Mouse (Mus musculus) hindbrain, embryonic 11.5 days (tissue): ENCODE results near the gene Ugt1a10. TPM values are rescaled to one million over a fixed set of nuclear protein-coding genes. Genes with fewer than 3 reads are reported as not detected.
"Not testable (repeated sequence)": the region's sequence is repeated elsewhere in the genome, so short reads cannot be mapped to it uniquely, and the experiment has no call there.

Source experiments
- ATAC-seq: fragments of 200-750 bp; cut with Nextera tagmentation; 2 replicates; pipeline ENCODE4 v1.8.0; 2017; ENCODE audit warnings: mild to moderate bottlenecking, moderate TSS enrichment, moderate library complexity; ENCODE audit not compliant: low FRiP score
- DNase-seq: peaks from one replicate; pipeline ENCODE4 v3.0.0-alpha.2; 2015; ENCODE audit warnings: low spot score
- H3K27ac ChIP-seq: fragments of 300-500 bp; sonication (generic); 2 replicates; pipeline ENCODE4 v1.5.1; 2014; ENCODE audit warnings: mild to moderate bottlenecking, low read depth, low read length
- H3K27me3 ChIP-seq: fragments of 300-500 bp; sonication (generic); 2 replicates; pipeline ENCODE4 v1.6.1; 2014; ENCODE audit warnings: mild to moderate bottlenecking, low read length, moderate library complexity, mixed read lengths; ENCODE audit not compliant: control insufficient read depth, insufficient read depth
- H3K36me3 ChIP-seq: fragments of 300-500 bp; sonication (generic); 2 replicates; pipeline ENCODE4 v1.6.1; 2014; ENCODE audit warnings: mild to moderate bottlenecking, low read length, moderate library complexity, mixed read lengths; ENCODE audit not compliant: control insufficient read depth, insufficient read depth
- H3K4me1 ChIP-seq: fragments of 300-500 bp; sonication (generic); replicated peaks from 2 replicates; pipeline ENCODE4 v1.6.1; 2014; ENCODE audit warnings: low read length, mixed read lengths; ENCODE audit not compliant: control insufficient read depth, insufficient read depth
- H3K4me2 ChIP-seq: fragments of 300-500 bp; sonication (generic); replicated peaks from 2 replicates; pipeline ENCODE4 v1.6.1; 2014; ENCODE audit warnings: mild to moderate bottlenecking, low read depth, low read length
- H3K4me3 ChIP-seq: fragments of 300-500 bp; sonication (generic); 2 replicates; pipeline ENCODE4 v1.5.1; 2014; ENCODE audit warnings: low read depth, low read length
- H3K9ac ChIP-seq: fragments of 300-500 bp; sonication (generic); 2 replicates; pipeline ENCODE4 v1.6.1; 2014; ENCODE audit warnings: low read depth, low read length
- H3K9me3 ChIP-seq: fragments of 300-500 bp; sonication (generic); 2 replicates; pipeline ENCODE4 v1.6.1; 2016; ENCODE audit warnings: low read length; ENCODE audit not compliant: control insufficient read depth
- WGBS: fragments of 180-500 bp; shearing (Covaris S2); extraction: QIAGEN DNeasy Blood & Tissue Kit; methylation state at CpG from one replicate; pipeline ENCODE4 v1.1.7; 2014; 5-methylcytosine and 5-hydroxymethylcytosine counted together
- polyA plus RNA-seq: library from polyadenylated mRNA; unstranded; fragments of >200 nt; fragmentation: Nextera tagmentation; extraction: Ambion mirVana; gene quantifications from 2 replicates; pipeline ENCODE4 v1.2.1, GENCODE M21; 2014

The Ugt1a10 gene
- polyA plus RNA-seq, 1 experiment from 2014 or later: not detected

DNA sequence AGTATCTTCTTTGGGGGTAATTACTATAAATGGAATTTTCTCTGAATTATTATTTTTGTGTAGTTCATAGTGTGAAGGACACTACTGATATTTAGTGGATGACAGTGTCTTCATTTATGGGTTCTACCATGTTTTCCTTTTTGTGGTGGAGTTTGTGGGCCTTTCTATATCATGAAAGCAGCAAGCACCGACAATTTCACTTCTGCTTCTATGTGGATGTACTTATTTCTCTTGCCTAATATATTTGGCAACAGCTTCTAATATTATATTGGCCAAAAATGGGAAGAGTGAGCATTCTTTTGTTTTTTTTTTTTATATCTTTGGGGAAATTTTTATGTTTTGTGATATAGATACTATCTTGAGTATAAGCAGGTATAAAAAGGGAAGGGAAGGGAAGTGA lies 26.5 kb downstream of the Ugt1a10 start:
- no peak overlapping the region for H3K4me3 ChIP-seq
- DNase-seq (no peak), ATAC-seq (no peak)
- no peaks in the 10 kb centered on the region for H3K9me3 ChIP-seq
- H3K9ac ChIP-seq: no peak overlapping the region
- no peak overlapping the region for H3K27ac ChIP-seq
- no peaks in the 10 kb centered on the region for H3K4me1 ChIP-seq
- no peak overlapping the region for H3K4me2 ChIP-seq
- WGBS: 79% methylated on average over 1 of the region's 1 CpGs
- no peaks in the 10 kb centered on the region for H3K27me3 ChIP-seq
- no peaks in the 10 kb centered on the region for H3K36me3 ChIP-seq

DNA sequence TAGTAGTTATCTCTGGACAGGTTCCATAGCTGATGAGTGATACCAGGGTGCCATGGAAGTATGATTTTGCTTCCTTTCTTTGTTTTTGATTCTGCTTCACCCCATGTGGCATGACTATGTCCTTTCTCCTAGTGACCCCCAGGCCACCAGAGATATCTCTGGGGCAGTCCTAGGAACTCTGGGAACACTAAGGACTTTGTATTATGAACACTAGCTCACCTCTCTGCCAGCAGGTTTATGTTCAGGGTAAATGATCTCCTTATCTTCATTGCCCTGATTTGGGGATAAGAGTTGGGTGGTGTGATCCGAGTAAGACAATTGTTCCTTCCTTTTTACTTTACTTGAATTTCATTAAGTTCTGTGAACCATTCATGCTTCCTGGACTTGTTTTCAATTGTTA lies 30.9 kb downstream of the Ugt1a10 start:
- Histone ChIP-seq H3K27me3 (no peaks in the 10 kb centered on the region), H3K9me3 (no peaks in the 10 kb centered on the region), H3K9ac (no peak overlapping the region), H3K4me1 (no peaks in the 10 kb centered on the region), H3K4me2 (no peak overlapping the region), H3K27ac (no peak overlapping the region), H3K4me3 (no peak overlapping the region), H3K36me3 (no peaks in the 10 kb centered on the region)
- ATAC-seq (no peak), DNase-seq (no peak)
- 68% methylated on average over 1 of the region's 1 CpGs for WGBS

DNA sequence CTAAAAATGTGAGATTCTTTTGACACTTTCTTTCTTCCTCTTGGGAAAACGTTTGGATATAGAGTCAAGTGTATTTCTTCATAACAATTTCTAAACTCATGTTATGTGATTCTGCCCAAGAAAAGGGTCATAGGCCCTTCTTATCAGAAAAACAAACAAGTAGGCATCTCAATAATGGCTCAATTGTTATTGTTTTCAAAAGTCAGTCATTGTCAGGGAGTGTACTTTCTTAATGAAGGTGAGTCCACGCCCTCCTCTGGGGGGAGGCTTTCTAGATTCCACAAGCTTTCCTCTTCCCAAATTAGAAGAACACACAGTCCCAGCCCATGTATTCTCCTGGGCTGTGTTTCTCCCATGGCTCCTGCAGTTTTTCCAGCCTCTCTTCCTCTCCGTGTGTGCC lies 32.3 kb downstream of the Ugt1a10 start, which contains the start of gene Ugt1a8:
Gene Ugt1a8 (plus strand): TSS at position 301 of the 400 bp plus-strand sequence.
- Histone ChIP-seq H3K36me3 (no peaks in the 10 kb centered on the region), H3K27ac (no peak within 1 kb of the TSS), H3K4me2 (no peak within 1 kb of the TSS), H3K4me3 (no peak within 1 kb of the TSS), H3K9ac (no peak within 1 kb of the TSS), H3K9me3 (no peaks in the 10 kb centered on the region), H3K4me1 (no peaks in the 10 kb centered on the region), H3K27me3 (no peaks in the 10 kb centered on the region)
- WGBS: 83% methylated on average over 3 of the region's 3 CpGs
- ATAC-seq (no peak), DNase-seq (no peak)

DNA sequence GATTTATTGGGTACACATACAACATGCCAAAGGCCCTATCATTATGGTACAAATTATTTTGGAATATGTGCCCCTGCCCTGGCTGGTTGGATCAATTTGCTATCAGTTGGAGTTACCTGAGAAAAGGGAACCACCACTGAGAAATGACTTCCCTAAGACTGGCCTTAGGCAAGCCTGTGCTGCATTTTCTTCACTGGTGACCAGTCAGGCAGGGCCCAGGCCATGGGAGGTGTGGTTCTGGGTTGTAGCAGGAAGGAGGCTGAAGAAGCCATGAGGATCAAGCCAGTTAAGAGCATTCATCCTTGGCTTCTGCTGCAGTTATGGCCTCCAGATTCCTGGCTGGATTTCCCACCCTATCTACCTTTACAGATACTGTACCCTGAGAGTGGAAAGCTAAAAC lies 37.2 kb downstream of the Ugt1a10 start:
- Histone ChIP-seq H3K9ac (no peak overlapping the region), H3K4me3 (no peak overlapping the region), H3K36me3 (no peaks in the 10 kb centered on the region), H3K27me3 (no peaks in the 10 kb centered on the region), H3K9me3 (no peaks in the 10 kb centered on the region), H3K4me1 (no peaks in the 10 kb centered on the region), H3K27ac (no peak overlapping the region), H3K4me2 (no peak overlapping the region)
- ATAC-seq: no peak
- DNase-seq: no peak

DNA sequence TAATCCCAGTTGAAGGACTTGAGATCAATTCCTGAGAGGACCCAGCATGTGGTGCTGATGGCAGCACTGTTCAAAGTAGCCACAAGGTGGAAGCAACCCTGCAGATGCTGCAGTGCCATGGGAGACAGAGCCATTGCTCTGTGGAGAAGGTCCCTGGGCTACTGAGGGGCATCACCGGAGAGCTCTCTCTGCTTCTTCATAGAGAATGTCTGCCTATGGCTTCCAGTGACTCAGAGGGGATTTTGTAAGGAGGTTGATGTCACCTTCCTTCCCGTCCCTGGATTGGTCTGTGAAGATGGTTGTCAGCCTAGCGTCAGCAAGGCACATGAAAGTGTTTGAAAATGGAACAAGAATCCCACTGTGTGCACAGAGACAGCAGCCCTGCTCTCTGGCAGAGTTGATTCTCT lies 39.1 kb downstream of the Ugt1a10 start:
- not testable (repeated sequence) for DNase-seq, H3K27ac ChIP-seq, H3K4me3 ChIP-seq, H3K4me1 ChIP-seq, H3K36me3 ChIP-seq, H3K4me2 ChIP-seq, H3K9ac ChIP-seq, H3K27me3 ChIP-seq, H3K9me3 ChIP-seq, ATAC-seq
- 77% methylated on average over 3 of the region's 3 CpGs for WGBS

DNA sequence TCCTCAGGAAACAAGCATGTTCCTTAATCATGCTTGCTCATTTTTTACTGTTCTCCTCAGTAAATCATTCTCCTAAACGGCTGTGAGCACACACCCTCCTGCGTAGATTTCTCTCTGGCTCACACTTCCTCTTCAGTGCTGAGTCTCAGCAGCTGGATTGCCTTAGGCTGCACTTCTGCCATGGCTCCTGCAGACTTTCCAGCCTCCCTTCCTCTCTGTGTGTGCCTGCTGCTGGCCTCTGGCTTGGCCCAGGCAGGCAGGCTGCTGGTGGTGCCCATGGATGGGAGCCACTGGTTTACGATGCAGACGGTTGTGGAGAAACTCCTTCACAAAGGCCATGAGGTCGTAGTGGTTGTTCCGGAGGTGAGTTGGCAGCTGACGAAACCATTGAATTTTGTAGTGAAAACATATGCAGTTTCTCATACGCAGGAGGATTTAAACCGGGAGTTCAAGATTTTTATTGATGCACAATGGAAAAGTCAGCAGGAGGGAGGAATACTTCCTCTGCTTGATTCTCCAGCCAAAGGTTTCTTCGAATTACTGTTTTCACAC lies 39.8 kb downstream of the Ugt1a10 start, which contains the start of gene Ugt1a7c:
Gene Ugt1a7c (plus strand): TSS at position 122 of the 552 bp plus-strand sequence.
- no peak within 1 kb of the TSS for H3K4me3 ChIP-seq
- no peak for ATAC-seq
- no peaks in the 10 kb centered on the region for H3K4me1 ChIP-seq
- H3K4me2 ChIP-seq: no peak within 1 kb of the TSS
- no peaks in the 10 kb centered on the region for H3K27me3 ChIP-seq
- no peaks in the 10 kb centered on the region for H3K9me3 ChIP-seq
- no peak within 1 kb of the TSS for H3K27ac ChIP-seq
- H3K9ac ChIP-seq: no peak within 1 kb of the TSS
- H3K36me3 ChIP-seq: no peaks in the 10 kb centered on the region
- 69% methylated on average over 10 of the region's 10 CpGs for WGBS
- peak; percentile 1 for DNase-seq

DNA sequence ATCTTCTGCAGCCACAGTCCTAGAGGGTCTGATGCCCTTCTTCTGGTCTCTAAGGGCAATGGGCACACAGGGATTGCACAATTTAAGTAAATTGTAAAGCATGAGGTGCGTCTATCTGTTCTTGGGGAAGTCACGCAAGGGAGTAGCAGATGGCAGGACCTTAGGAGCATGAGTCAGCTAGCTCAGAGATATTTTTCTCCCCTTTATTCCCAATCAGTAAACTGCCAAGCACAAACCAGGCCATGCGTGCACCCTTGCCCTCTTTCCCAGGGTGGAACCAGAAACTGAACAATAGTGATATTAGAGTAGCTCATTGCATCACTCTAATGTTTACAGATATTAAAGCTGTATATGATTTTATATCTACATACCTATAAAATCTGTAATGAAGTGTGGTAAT lies 43.4 kb downstream of the Ugt1a10 start:
- WGBS: 89% methylated on average over 3 of the region's 3 CpGs
- not testable (repeated sequence) for H3K27ac ChIP-seq, H3K4me3 ChIP-seq

DNA sequence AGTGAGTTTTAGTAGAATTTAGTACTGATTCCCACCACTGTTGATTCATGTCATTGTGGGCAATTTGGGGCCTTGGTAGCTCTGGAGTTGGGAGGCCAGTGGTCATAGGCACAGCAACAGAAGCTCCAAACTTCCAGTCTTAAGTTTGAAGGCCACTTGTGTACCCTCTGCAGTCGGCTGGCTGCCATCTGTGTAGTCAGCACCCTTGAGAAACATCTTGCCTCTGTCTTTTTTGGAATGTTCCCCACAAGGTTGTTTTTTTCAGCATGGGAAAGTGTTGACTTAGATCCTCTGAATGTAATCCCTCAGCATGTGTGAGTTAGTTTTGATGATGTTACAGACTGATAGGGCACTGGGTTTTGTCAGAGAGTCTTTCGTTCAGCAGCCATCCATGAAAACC lies 44.5 kb downstream of the Ugt1a10 start:
- 81% methylated on average over 2 of the region's 2 CpGs for WGBS
- DNase-seq, H3K4me3 ChIP-seq, H3K4me2 ChIP-seq, H3K9me3 ChIP-seq, H3K36me3 ChIP-seq, H3K4me1 ChIP-seq, ATAC-seq, H3K27me3 ChIP-seq, H3K27ac ChIP-seq, H3K9ac ChIP-seq: not testable (repeated sequence)

More for the DNA sequence above, 43.4 kb downstream of the Ugt1a10 start:
- not testable (repeated sequence) for H3K9me3 ChIP-seq, ATAC-seq, H3K27me3 ChIP-seq, H3K9ac ChIP-seq, H3K4me2 ChIP-seq, H3K36me3 ChIP-seq, H3K4me1 ChIP-seq, DNase-seq

DNA sequence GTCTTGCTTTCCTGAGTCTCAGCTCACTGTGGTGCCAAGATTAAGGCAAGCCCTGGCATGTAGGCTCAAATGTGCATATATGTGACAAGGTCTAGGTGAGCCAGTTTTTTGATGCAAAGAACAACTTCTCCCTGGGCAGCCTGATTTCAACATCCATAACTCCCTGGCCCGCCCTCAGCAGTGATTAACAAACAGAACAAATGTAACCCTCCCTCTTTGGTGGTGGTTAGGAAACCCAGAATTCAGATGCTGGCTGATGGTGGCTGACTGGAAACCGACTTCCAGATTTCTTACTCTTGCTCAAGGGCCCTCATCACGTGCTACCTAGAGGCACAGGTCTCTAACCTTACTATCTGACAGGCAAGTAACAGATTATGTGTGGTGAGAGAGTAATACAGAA lies 47.8 kb downstream of the Ugt1a10 start, which contains the start of gene Ugt1a6b:
Gene Ugt1a6b (plus strand): TSS at position 234 of the 400 bp plus-strand sequence.
- not testable (repeated sequence) for H3K27me3 ChIP-seq, DNase-seq, H3K36me3 ChIP-seq, H3K4me1 ChIP-seq, H3K9ac ChIP-seq, H3K9me3 ChIP-seq, ATAC-seq, H3K27ac ChIP-seq, H3K4me2 ChIP-seq, H3K4me3 ChIP-seq
- WGBS: 71% methylated on average over 3 of the region's 3 CpGs
